In genomic region chr5:113351768-113352167, GRCm38 (mm10) we compare ENCODE assay signal across 16 mouse cellular contexts. TPM values are rescaled to one million over a fixed set of nuclear protein-coding genes. Genes with fewer than 3 reads are reported as not detected.
DNase-seq lines count a peak whose midpoint lies in the region; ATAC-seq lines count a peak whose summit lies in the region.
"Had no signal": no experiment of that assay in that cellular context is flagged by ENCODE, and none has a peak within 500 bp of the region (broad histone marks: within the 10 kb centered on the region; RNA-seq: fewer than 3 reads in every experiment).

No protein-coding gene starts in this region.

- H3K27ac ChIP-seq in forebrain, embryonic 13.5 days = no peak overlapping the region
- H3K27ac ChIP-seq in forebrain, embryonic 15.5 days (replicated peaks) = no peak overlapping the region
- no peak overlapping the region for H3K27ac ChIP-seq in midbrain, embryonic 11.5 days (ENCODE audit: low read depth, low read length)
- H3K27ac ChIP-seq in midbrain, embryonic 10.5 days (replicated peaks) = no peak overlapping the region
- H3K27ac ChIP-seq in heart, embryonic 12.5 days (ENCODE audit: poor library complexity, severe bottlenecking) = no peak overlapping the region
- H3K27ac ChIP-seq: heart, embryonic 10.5 days; liver, embryonic 12.5 days had no signal

- no peak overlapping the region for H3K4me3 ChIP-seq in forebrain, embryonic 13.5 days
- H3K4me3 ChIP-seq in forebrain, embryonic 15.5 days = no peak overlapping the region
- H3K4me3 ChIP-seq in midbrain, embryonic 11.5 days (ENCODE audit: low read depth, low read length) = no peak overlapping the region
- H3K4me3 ChIP-seq in midbrain, embryonic 10.5 days = no peak overlapping the region
- no peak overlapping the region for H3K4me3 ChIP-seq in heart, embryonic 12.5 days
- H3K4me3 ChIP-seq: erythroblast, embryonic 14.5 days; heart, embryonic 10.5 days; liver, embryonic 12.5 days; myocyte had no signal

- H3K4me1 ChIP-seq in forebrain, embryonic 13.5 days = peaks cover 51% of the 10 kb centered on the region
- peaks cover 39% of the 10 kb centered on the region for H3K4me1 ChIP-seq in forebrain, embryonic 15.5 days
- H3K4me1 ChIP-seq in midbrain, embryonic 11.5 days (ENCODE audit: control insufficient read depth, insufficient read depth, low read length) = peaks cover 27% of the 10 kb centered on the region
- H3K4me1 ChIP-seq in midbrain, embryonic 10.5 days = peaks cover 55% of the 10 kb centered on the region
- no peaks in the 10 kb centered on the region; the same call in 1 of the 2 replicates for H3K4me1 ChIP-seq in heart, embryonic 12.5 days (replicated peaks)
- H3K4me1 ChIP-seq: heart, embryonic 10.5 days; liver, embryonic 12.5 days had no signal

- DNase-seq in midbrain, embryonic 11.5 days (ENCODE audit: low spot score, missing footprints) = peak; percentile 88
- DNase-seq in midbrain, embryonic 10.5 days (ENCODE audit: low spot score) = no peak
- DNase-seq in brain, embryonic 18.5 days (ENCODE audit: low read depth, low spot score) = peak; percentile 42
- DNase-seq in layer of hippocampus, adult 9-11 months = peak; percentile 76
- no peak for DNase-seq in spleen, postnatal 14 days (ENCODE audit: low spot score in 2 of 2)
- DNase-seq: adrenal gland, postnatal 14 days; cerebellum, adult 11 months; thymus, postnatal 14 days had no signal

- H3K9ac ChIP-seq in forebrain, embryonic 13.5 days = no peak overlapping the region
- no peak overlapping the region for H3K9ac ChIP-seq in forebrain, embryonic 15.5 days (replicated peaks)
- no peak overlapping the region for H3K9ac ChIP-seq in midbrain, embryonic 11.5 days (ENCODE audit: low read length)
- no peak overlapping the region for H3K9ac ChIP-seq in heart, embryonic 12.5 days
- H3K9ac ChIP-seq: liver, embryonic 12.5 days had no signal

- H3K4me2 ChIP-seq in forebrain, embryonic 13.5 days = no peak overlapping the region
- H3K4me2 ChIP-seq in forebrain, embryonic 15.5 days (replicated peaks) = no peak overlapping the region
- no peak overlapping the region for H3K4me2 ChIP-seq in midbrain, embryonic 11.5 days
- no peak overlapping the region for H3K4me2 ChIP-seq in heart, embryonic 12.5 days
- H3K4me2 ChIP-seq: liver, embryonic 12.5 days had no signal

- WGBS in forebrain, embryonic 13.5 days = 49% methylated on average over 3 of the region's 3 CpGs
- 41% methylated on average over 3 of the region's 3 CpGs for WGBS in forebrain, embryonic 15.5 days
- WGBS in midbrain, embryonic 11.5 days = 52% methylated on average over 3 of the region's 3 CpGs
- 50% methylated on average over 3 of the region's 3 CpGs for WGBS in midbrain, embryonic 10.5 days
- 76% methylated on average over 3 of the region's 3 CpGs for WGBS in heart, embryonic 12.5 days

- ATAC-seq in forebrain, embryonic 13.5 days = peak; percentile 28; the same call in 1 of the 2 replicates
- ATAC-seq in forebrain, embryonic 15.5 days (replicated peaks) = no peak; the same call in 1 of the 2 replicates
- 0 out of 2 replicates have a peak, but pooled peaks have one; percentile 19 for ATAC-seq in midbrain, embryonic 11.5 days (ENCODE audit: low FRiP score)
- no peak for ATAC-seq in heart, embryonic 12.5 days (ENCODE audit: insufficient number of reproducible peaks, low FRiP score)
- ATAC-seq: liver, embryonic 12.5 days had no signal

- H3K27me3 ChIP-seq in forebrain, embryonic 13.5 days = peaks cover 23% of the 10 kb centered on the region
- H3K27me3 ChIP-seq in forebrain, embryonic 15.5 days = peaks cover 19% of the 10 kb centered on the region; the same call in 1 of the 2 replicates
- H3K27me3 ChIP-seq in midbrain, embryonic 11.5 days (ENCODE audit: control insufficient read depth, insufficient read depth, low read length) = peaks cover 30% of the 10 kb centered on the region
- peaks cover 85% of the 10 kb centered on the region for H3K27me3 ChIP-seq in midbrain, embryonic 10.5 days (ENCODE audit: low read depth, poor library complexity, severe bottlenecking)
- peaks cover 90% of the 10 kb centered on the region for H3K27me3 ChIP-seq in heart, embryonic 12.5 days (replicated peaks)

- H3K36me3 ChIP-seq in forebrain, embryonic 13.5 days (ENCODE audit: poor library complexity, severe bottlenecking) = no peaks in the 10 kb centered on the region
- no peaks in the 10 kb centered on the region for H3K36me3 ChIP-seq in forebrain, embryonic 15.5 days
- H3K36me3 ChIP-seq in midbrain, embryonic 11.5 days (ENCODE audit: control insufficient read depth, insufficient read depth, low read length) = no peaks in the 10 kb centered on the region
- no peaks in the 10 kb centered on the region for H3K36me3 ChIP-seq in midbrain, embryonic 10.5 days
- no peaks in the 10 kb centered on the region for H3K36me3 ChIP-seq in heart, embryonic 12.5 days
- H3K36me3 ChIP-seq: heart, embryonic 10.5 days; liver, embryonic 12.5 days had no signal

- H3K9me3 ChIP-seq in forebrain, embryonic 13.5 days (replicated peaks) = no peaks in the 10 kb centered on the region
- no peaks in the 10 kb centered on the region for H3K9me3 ChIP-seq in forebrain, embryonic 15.5 days
- no peaks in the 10 kb centered on the region for H3K9me3 ChIP-seq in midbrain, embryonic 11.5 days (ENCODE audit: control insufficient read depth, low read length)
- no peaks in the 10 kb centered on the region for H3K9me3 ChIP-seq in midbrain, embryonic 10.5 days (replicated peaks)
- no peaks in the 10 kb centered on the region for H3K9me3 ChIP-seq in heart, embryonic 12.5 days (replicated peaks)
- H3K9me3 ChIP-seq: heart, embryonic 10.5 days; liver, embryonic 12.5 days had no signal

RNA-seq across cellular contexts. Expression of gene Aym1, which starts 5.3 kb away (rescaled TPM):
- polyA plus RNA-seq in forebrain, embryonic 13.5 days (2015; fragmentation: Nextera tagmentation; extraction: Ambion mirVana) = not detected in 2 replicates
- polyA plus RNA-seq in forebrain, embryonic 15.5 days (2015; fragmentation: Nextera tagmentation; extraction: Ambion mirVana) = not detected in 2 replicates
- polyA plus RNA-seq in midbrain, embryonic 11.5 days (2014; fragmentation: Nextera tagmentation; extraction: Ambion mirVana) = not detected in 2 replicates
- not detected in 2 replicates for polyA plus RNA-seq in midbrain, embryonic 10.5 days (2016; fragmentation: Nextera tagmentation; extraction: Ambion mirVana)
- polyA plus RNA-seq in heart, embryonic 12.5 days (2016; fragmentation: Nextera tagmentation; extraction: Ambion mirVana) = not detected in 2 replicates
- polyA plus RNA-seq: erythroblast, embryonic 14.5 days; heart, embryonic 10.5 days; kidney, embryonic 14.5 days; liver, embryonic 12.5 days; myocyte had no signal

RNA-seq across cellular contexts. Expression of gene Sgsm1, which starts 41.2 kb away (rescaled TPM):
- polyA plus RNA-seq in forebrain, embryonic 13.5 days (2015; fragmentation: Nextera tagmentation; extraction: Ambion mirVana) = 9.8 and 11.9 TPM in 2 replicates
- 14.7 and 15.7 TPM in 2 replicates for polyA plus RNA-seq in forebrain, embryonic 15.5 days (2015; fragmentation: Nextera tagmentation; extraction: Ambion mirVana)
- polyA plus RNA-seq in midbrain, embryonic 11.5 days (2014; fragmentation: Nextera tagmentation; extraction: Ambion mirVana) = 10.8 TPM in 2 replicates
- polyA plus RNA-seq in midbrain, embryonic 10.5 days (2016; fragmentation: Nextera tagmentation; extraction: Ambion mirVana) = 16.0 and 16.3 TPM in 2 replicates
- 2.4 and 3.0 TPM in 2 replicates for polyA plus RNA-seq in heart, embryonic 12.5 days (2016; fragmentation: Nextera tagmentation; extraction: Ambion mirVana)
- polyA plus RNA-seq: erythroblast, embryonic 14.5 days had no signal

Comparison
In these comparisons a context has a peak if more than half of its experiments do, and no peak if none do; other contexts are left out.
1. ATAC-seq: peak in forebrain, embryonic 13.5 days (single experiment) and midbrain, embryonic 11.5 days (single experiment); none in forebrain, embryonic 15.5 days (single experiment) and heart, embryonic 12.5 days (single experiment).
2. DNase-seq: peak in midbrain, embryonic 11.5 days (single experiment), brain, embryonic 18.5 days (single experiment) and layer of hippocampus, adult 9-11 months (single experiment); none in midbrain, embryonic 10.5 days (single experiment) and spleen, postnatal 14 days (0 of 2).